Mouse (Mus musculus) frontal cortex, postnatal 14 days (tissue): Measurements from ENCODE around the gene Tomt.

Source experiments
- DNase-seq, 2 experiments: peaks; one replicate each; pipeline ENCODE4 v3.0.0; 2022; ENCODE audit warnings: low spot score in 2 of 2

The Tomt gene

GRCm38 (mm10) chr7:101901969-101902368 lies 4.2 kb downstream of the Tomt start:
- no peak for DNase-seq

GRCm38 (mm10) chr7:101900331-101901097 lies 5.6 kb downstream of the Tomt start:
- no peak for DNase-seq

GRCm38 (mm10) chr7:101896104-101897066 lies 9.8 kb downstream of the Tomt start:
- peak; percentile 96 to 97 for DNase-seq

GRCm38 (mm10) chr7:101895695-101896094 lies 10.5 kb downstream of the Tomt start:
- no peak for DNase-seq

- DNase-seq: no peak
These were observed 17.7 kb downstream of the Tomt start for GRCm38 (mm10) chr7:101888460-101888859.

- no peak for DNase-seq
These were observed 19.9 kb downstream of the Tomt start for GRCm38 (mm10) chr7:101886274-101886673.

- no peak for DNase-seq
These were observed 22.0 kb downstream of the Tomt start for GRCm38 (mm10) chr7:101884160-101884559.

- no peak for DNase-seq
These were observed 23.6 kb downstream of the Tomt start for GRCm38 (mm10) chr7:101882413-101883154.

GRCm38 (mm10) chr7:101880855-101881254 lies 25.3 kb downstream of the Tomt start:
- DNase-seq: no peak

GRCm38 (mm10) chr7:101875978-101876377 lies 30.2 kb downstream of the Tomt start:
- DNase-seq: no peak

- no peak for DNase-seq
These were observed 34.9 kb downstream of the Tomt start for GRCm38 (mm10) chr7:101871296-101871695.

GRCm38 (mm10) chr7:101870629-101871028 lies 35.5 kb downstream of the Tomt start, which contains the start of gene Folr1:
Gene Folr1 (minus strand): TSS chr7:101870788.
- no peak for DNase-seq

GRCm38 (mm10) chr7:101869163-101869500 lies 37.0 kb downstream of the Tomt start:
- no peak for DNase-seq

- DNase-seq: no peak
These were observed 37.7 kb downstream of the Tomt start for GRCm38 (mm10) chr7:101868241-101869162.

GRCm38 (mm10) chr7:101867482-101867881 lies 38.7 kb downstream of the Tomt start:
- DNase-seq: no peak

GRCm38 (mm10) chr7:101866491-101867265 lies 39.5 kb downstream of the Tomt start:
- DNase-seq: no peak

GRCm38 (mm10) chr7:101863415-101863814 lies 42.7 kb downstream of the Tomt start, which contains the start of gene Anapc15:
Gene Anapc15 (plus strand): TSS chr7:101863715.
- DNase-seq: no peak

- DNase-seq: no peak
These were observed 43.9 kb downstream of the Tomt start for GRCm38 (mm10) chr7:101862291-101862690.

GRCm38 (mm10) chr7:101860978-101861377 lies 45.2 kb downstream of the Tomt start:
- no peak for DNase-seq

- DNase-seq: no peak
These were observed 47.8 kb downstream of the Tomt start for GRCm38 (mm10) chr7:101858362-101858761.
